Mouse (Mus musculus) C2C12 (cell line): ENCODE measurements around the gene Rgs6.

ENCODE experiments used
- CEBPB ChIP-seq: IDR thresholded peaks from one replicate; pipeline ENCODE4 v1.6.1; 2011; ENCODE audit warnings: low read depth, mild to moderate bottlenecking, control low read depth, moderate library complexity
- CTCF ChIP-seq: IDR thresholded peaks from one replicate; pipeline ENCODE4 v1.5.1; 2011; ENCODE audit not compliant: control insufficient read depth, insufficient read depth, insufficient read length
- MAX ChIP-seq: IDR thresholded peaks from one replicate; pipeline ENCODE4 v1.6.1; 2011; ENCODE audit warnings: mild to moderate bottlenecking, control low read depth
- MYOG ChIP-seq: IDR thresholded peaks from one replicate; pipeline ENCODE4 v1.6.1; 2011; ENCODE audit not compliant: control insufficient read depth, insufficient read length; ENCODE audit errors: extremely low read depth
- USF1 ChIP-seq: IDR thresholded peaks from one replicate; pipeline ENCODE4 v1.6.1; 2011; ENCODE audit warnings: low read depth, mild to moderate bottlenecking, control low read depth, moderate library complexity

GRCm38 (mm10) chr12:83113971-83114370 is 525.9 kb downstream of the Rgs6 start:
- TF ChIP-seq CTCF (no peak), MYOG (no peak), MAX (no peak), USF1 (no peak), CEBPB (no peak)
